Mouse (Mus musculus) monocyte, adult 2 months (primary cell): ENCODE measurements around the gene Hbq1b.

Experiments
- DNase-seq, 2 experiments: peaks; one replicate each; pipeline ENCODE4 v3.0.0; 2022; ENCODE audit warnings: low spot score in 2 of 2, low read depth in 1 of 2

Gene Hbq1b

GRCm38 (mm10) chr11:32286695-32287492 lies at the start of gene Hbq1b:
Gene Hbq1b, plus strand, starts transcription at chr11:32286965.
- peak; percentile 37 to 40 for DNase-seq

GRCm38 (mm10) chr11:32237411-32237795 lies 49.4 kb upstream of the Hbq1b start:
- DNase-seq: no peak

GRCm38 (mm10) chr11:32238093-32238860 lies 48.5 kb upstream of the Hbq1b start:
- DNase-seq: peak in 1 of 2 experiments; percentile 62

- no peak for DNase-seq
Measured at GRCm38 (mm10) chr11:32241391-32241790, 45.4 kb upstream of the Hbq1b start.

GRCm38 (mm10) chr11:32242209-32242608 lies 44.6 kb upstream of the Hbq1b start:
- no peak for DNase-seq

- DNase-seq: no peak
Measured at GRCm38 (mm10) chr11:32243205-32243955, 43.4 kb upstream of the Hbq1b start.

- no peak for DNase-seq
Measured at GRCm38 (mm10) chr11:32244064-32244463, 42.7 kb upstream of the Hbq1b start.

- no peak for DNase-seq
Measured at GRCm38 (mm10) chr11:32244617-32245016, 42.1 kb upstream of the Hbq1b start.

- no peak for DNase-seq
Measured at GRCm38 (mm10) chr11:32245614-32246013, 41.2 kb upstream of the Hbq1b start.

GRCm38 (mm10) chr11:32247068-32247467 lies 39.7 kb upstream of the Hbq1b start:
- no peak for DNase-seq

- no peak for DNase-seq
Measured at GRCm38 (mm10) chr11:32248350-32248749, 38.4 kb upstream of the Hbq1b start.

- DNase-seq: no peak
Measured at GRCm38 (mm10) chr11:32250880-32251763, 35.6 kb upstream of the Hbq1b start.

GRCm38 (mm10) chr11:32253121-32253520 lies 33.6 kb upstream of the Hbq1b start:
- no peak for DNase-seq

- DNase-seq: no peak
Measured at GRCm38 (mm10) chr11:32256146-32256545, 30.6 kb upstream of the Hbq1b start.

- no peak for DNase-seq
Measured at GRCm38 (mm10) chr11:32256566-32256965, 30.2 kb upstream of the Hbq1b start.

- DNase-seq: no peak
Measured at GRCm38 (mm10) chr11:32262674-32263415, 23.9 kb upstream of the Hbq1b start.

GRCm38 (mm10) chr11:32265117-32265738 lies 21.5 kb upstream of the Hbq1b start:
- no peak for DNase-seq

GRCm38 (mm10) chr11:32266194-32266593 lies 20.6 kb upstream of the Hbq1b start:
- no peak for DNase-seq

- DNase-seq: no peak
Measured at GRCm38 (mm10) chr11:32266776-32267175, 20.0 kb upstream of the Hbq1b start.
